Mouse (Mus musculus) left cerebral cortex, adult 2 months (tissue): ENCODE measurements at regions not wholly inside any gene's neighbourhood (a gene's known extent, or its start where the extent isn't known, plus 50 kb on each side); places are given as distances from the start of the nearest gene placed in this dataset.

Source experiments
- DNase-seq, 2 experiments: peaks; one replicate each; pipeline ENCODE4 v3.0.0; 2021 to 2022; ENCODE audit warnings: low spot score in 2 of 2, mixed read lengths in 1 of 2; ENCODE audit errors: extremely low spot score in 1 of 2
- H3K27ac ChIP-seq: fragments of 200-600 bp; 2 replicates; pipeline ENCODE4 v1.8.1; 2022
- H3K4me3 ChIP-seq: fragments of 200-600 bp; 2 replicates; pipeline ENCODE4 v1.8.1; 2022
- CTCF ChIP-seq: fragments of 200-600 bp; IDR thresholded peaks from 2 replicates; pipeline ENCODE4 v1.8.1; 2022; ENCODE audit warnings: antibody characterized with exemption, mild to moderate bottlenecking, moderate library complexity
- intact Hi-C: fragments of 180-260 bp; cut with DNase I; formaldehyde crosslinking; loops from one replicate; pipeline ENCODE4 v1.15.1; 2025

- TF ChIP-seq CTCF, result no peak
- Histone ChIP-seq H3K4me3 (no peak overlapping the region), H3K27ac (no peak overlapping the region)
- DNase-seq, result no peak
- intact Hi-C loops, result no loop called here
Measured at GRCm38 (mm10) chr11:6764186-6764585, 73.3 kb downstream of the Gm11983 start.

GRCm38 (mm10) chr11:6763001-6763400 is 74.5 kb downstream of the Gm11983 start:
- no peak for DNase-seq

GRCm38 (mm10) chr11:6761876-6762628 is 75.4 kb downstream of the Gm11983 start:
- no peak for TF ChIP-seq CTCF

More at GRCm38 (mm10) chr11:6763001-6763400, 74.5 kb downstream of the Gm11983 start:
- TF ChIP-seq CTCF, result no peak
- no peak overlapping the region for H3K27ac ChIP-seq
- no peak overlapping the region for H3K4me3 ChIP-seq
- intact Hi-C loops, result no loop called here

GRCm38 (mm10) chr11:6759578-6759977 is 77.9 kb downstream of the Gm11983 start:
- TF ChIP-seq CTCF, result no peak
- intact Hi-C loops, result no loop called here
- Histone ChIP-seq H3K4me3 (no peak overlapping the region), H3K27ac (no peak overlapping the region)
- DNase-seq, result no peak

More at GRCm38 (mm10) chr11:6761876-6762628, 75.4 kb downstream of the Gm11983 start:
- intact Hi-C loops, result no loop called here
- Histone ChIP-seq H3K4me3 (no peak overlapping the region), H3K27ac (no peak overlapping the region)
- DNase-seq, result no peak

- Histone ChIP-seq H3K27ac (no peak overlapping the region), H3K4me3 (no peak overlapping the region)
- DNase-seq, result no peak
- intact Hi-C loops, result no loop called here
- no peak for TF ChIP-seq CTCF
Measured at GRCm38 (mm10) chr11:6739439-6739838, 81.1 kb downstream of the Ramp3 start.

GRCm38 (mm10) chr11:6738581-6738980 is 80.3 kb downstream of the Ramp3 start:
- intact Hi-C loops, result no loop called here
- no peak for TF ChIP-seq CTCF
- no peak for DNase-seq
- Histone ChIP-seq H3K27ac (no peak overlapping the region), H3K4me3 (no peak overlapping the region)

GRCm38 (mm10) chr11:6738163-6738562 is 79.8 kb downstream of the Ramp3 start:
- Histone ChIP-seq H3K27ac (no peak overlapping the region), H3K4me3 (no peak overlapping the region)
- TF ChIP-seq CTCF, result no peak
- no peak for DNase-seq
- intact Hi-C loops, result no loop called here

- no peak for TF ChIP-seq CTCF
- Histone ChIP-seq H3K27ac (no peak overlapping the region), H3K4me3 (no peak overlapping the region)
- DNase-seq, result no peak
- intact Hi-C loops, result no loop called here
Measured at GRCm38 (mm10) chr11:6734746-6735430, 76.6 kb downstream of the Ramp3 start.

GRCm38 (mm10) chr11:6731505-6731904 is 73.2 kb downstream of the Ramp3 start:
- no peak for TF ChIP-seq CTCF
- no peak for DNase-seq
- intact Hi-C loops, result no loop called here
- H3K27ac ChIP-seq, result no peak overlapping the region
- H3K4me3 ChIP-seq, result no peak overlapping the region
